ENCODE assay signal across 22 mouse cellular contexts in the genomic region with DNA sequence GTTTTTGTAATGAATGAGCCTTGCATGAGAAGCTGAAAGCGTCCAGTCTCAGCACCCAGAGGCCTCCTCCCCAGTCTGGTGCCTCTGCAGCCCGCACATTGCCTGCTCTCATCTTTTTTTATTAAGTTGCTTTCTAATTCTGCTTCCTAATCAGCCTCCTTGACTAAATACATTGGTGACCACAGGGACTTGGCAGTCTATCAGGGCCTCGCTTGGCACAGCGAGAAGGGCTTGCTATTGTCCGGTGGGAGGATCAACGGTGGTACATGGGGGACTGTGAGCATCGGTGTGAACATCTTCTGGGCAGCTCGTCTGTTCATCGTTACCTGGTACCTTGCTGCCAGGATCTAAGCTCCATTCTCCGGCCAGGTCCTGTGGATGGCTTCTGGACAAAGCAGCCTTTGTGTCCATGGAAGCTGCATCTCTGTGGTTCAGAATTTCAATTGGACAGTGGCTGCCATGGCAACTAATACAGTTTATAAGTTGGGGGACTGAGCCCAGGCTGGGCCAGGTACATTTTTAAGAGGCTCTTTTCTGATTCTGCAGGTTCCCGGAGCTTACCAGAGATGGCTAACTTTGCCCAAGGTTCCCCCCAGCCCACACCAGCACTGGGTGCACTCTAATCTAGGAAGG. TPM values are rescaled to one million over a fixed set of nuclear protein-coding genes. Genes with fewer than 3 reads are reported as not detected.
DNase-seq lines count a peak whose midpoint lies in the region; ATAC-seq lines count a peak whose summit lies in the region.
"Had no signal": no experiment of that assay in that cellular context is flagged by ENCODE, and none has a peak within 500 bp of the region (broad histone marks: within the 10 kb centered on the region; RNA-seq: fewer than 3 reads in every experiment).

No protein-coding gene starts in this region.

- peaks cover 12% of the 10 kb centered on the region for H3K4me1 ChIP-seq in forebrain, embryonic 13.5 days
- H3K4me1 ChIP-seq in forebrain, embryonic 10.5 days = peaks cover 19% of the 10 kb centered on the region
- H3K4me1 ChIP-seq: neural tube, embryonic 12.5 days had no signal

- WGBS in forebrain, embryonic 13.5 days = 47% methylated on average over 11 of the region's 11 CpGs
- WGBS in forebrain, embryonic 10.5 days = 82% methylated on average over 11 of the region's 11 CpGs

- no peak for DNase-seq in forebrain, embryonic 10.5 days (ENCODE audit: extremely low spot score, low spot score)
- peak; percentile 6 for DNase-seq in layer of hippocampus, adult 9-11 months
- no peak for DNase-seq in layer of hippocampus, postnatal 25 days (ENCODE audit: extremely low spot score in 1 of 2, low spot score in 1 of 2)
- peak; percentile 28 for DNase-seq in right cerebral cortex, postnatal 4 days
- no peak for DNase-seq in right cerebral cortex, postnatal 25 days
- no peak for DNase-seq in adrenal gland, postnatal 36 days
- DNase-seq in embryo, embryonic 11 days = no peak
- DNase-seq: gastrocnemius, adult 2 months; heart, postnatal 4 days; kidney, adult 11 months; kidney, postnatal 10 days; lung, adult 2 months; lung, postnatal 4 days; thymus, postnatal 14 days had no signal

- no peak overlapping the region for H3K4me3 ChIP-seq in forebrain, embryonic 13.5 days
- no peak overlapping the region for H3K4me3 ChIP-seq in forebrain, embryonic 10.5 days
- H3K4me3 ChIP-seq: gastrocnemius, adult 2 months; limb, embryonic 10.5 days; midbrain, embryonic 12.5 days; neural tube, embryonic 12.5 days had no signal

- H3K4me2 ChIP-seq in forebrain, embryonic 13.5 days = no peak overlapping the region
- H3K4me2 ChIP-seq: liver, embryonic 11.5 days; midbrain, embryonic 12.5 days; neural tube, embryonic 12.5 days had no signal

- ATAC-seq in forebrain, embryonic 13.5 days = 0 out of 2 replicates have a peak, but pooled peaks have one; percentile 41
- ATAC-seq: Patski had no signal

- H3K27ac ChIP-seq in forebrain, embryonic 13.5 days = no peak overlapping the region
- H3K27ac ChIP-seq in forebrain, embryonic 10.5 days = no peak overlapping the region
- H3K27ac ChIP-seq: gastrocnemius, adult 2 months; limb, embryonic 10.5 days; midbrain, embryonic 12.5 days; neural tube, embryonic 12.5 days had no signal

- no peaks in the 10 kb centered on the region for H3K36me3 ChIP-seq in forebrain, embryonic 13.5 days (ENCODE audit: poor library complexity, severe bottlenecking)
- no peaks in the 10 kb centered on the region for H3K36me3 ChIP-seq in forebrain, embryonic 10.5 days (replicated peaks)
- H3K36me3 ChIP-seq: limb, embryonic 10.5 days; midbrain, embryonic 12.5 days; neural tube, embryonic 12.5 days had no signal

- H3K9me3 ChIP-seq in forebrain, embryonic 13.5 days (replicated peaks) = no peaks in the 10 kb centered on the region
- H3K9me3 ChIP-seq in forebrain, embryonic 10.5 days = no peaks in the 10 kb centered on the region
- H3K9me3 ChIP-seq: limb, embryonic 10.5 days; midbrain, embryonic 12.5 days; neural tube, embryonic 12.5 days had no signal

- no peak overlapping the region for H3K9ac ChIP-seq in forebrain, embryonic 13.5 days
- H3K9ac ChIP-seq: midbrain, embryonic 12.5 days; neural tube, embryonic 12.5 days had no signal

- H3K27me3 ChIP-seq in forebrain, embryonic 13.5 days = no peaks in the 10 kb centered on the region
- H3K27me3 ChIP-seq in forebrain, embryonic 10.5 days (ENCODE audit: poor library complexity, severe bottlenecking) = 0 out of 2 replicates have a peak, but pooled peaks cover 7% of the 10 kb centered on the region
- H3K27me3 ChIP-seq: midbrain, embryonic 12.5 days; neural tube, embryonic 12.5 days had no signal

RNA-seq across cellular contexts. Expression of a gene that starts 14.8 kb away (rescaled TPM):
- polyA plus RNA-seq in forebrain, embryonic 13.5 days (2015; fragmentation: Nextera tagmentation; extraction: Ambion mirVana) = 49.9 and 60.7 TPM in 2 replicates
- polyA plus RNA-seq in forebrain, embryonic 10.5 days (2016; fragmentation: Nextera tagmentation; extraction: Ambion mirVana) = 8.7 and 12.7 TPM in 2 replicates
- total RNA-seq in layer of hippocampus, postnatal 25 days (2021) = 10 to 100 TPM; 45.5 to 55.4 TPM
- 1 to 10 TPM in 1 of 2 experiments, under 1 TPM in 1; 0.26 to 2.2 TPM for total RNA-seq in adrenal gland, postnatal 36 days (2021)
- total RNA-seq: gastrocnemius, adult 2 months; granulocyte monocyte progenitor cell, adult 5-6 weeks had no signal
- polyA plus RNA-seq: C2C12; lung, adult 2 months; Patski had no signal

RNA-seq across cellular contexts. Expression of a gene that starts 32.6 kb away (rescaled TPM):
- polyA plus RNA-seq in forebrain, embryonic 13.5 days (2015; fragmentation: Nextera tagmentation; extraction: Ambion mirVana) = 10.2 and 12.7 TPM in 2 replicates
- 11.2 and 11.9 TPM in 2 replicates for polyA plus RNA-seq in forebrain, embryonic 10.5 days (2016; fragmentation: Nextera tagmentation; extraction: Ambion mirVana)
- 1 to 10 TPM; 5.7 to 6.1 TPM for total RNA-seq in layer of hippocampus, postnatal 25 days (2021)
- total RNA-seq in adrenal gland, postnatal 36 days (2021) = 10 to 100 TPM in 1 of 2 experiments, 1 to 10 TPM in 1; 9.8 to 11.6 TPM

Comparison
In these comparisons a context has a peak if more than half of its experiments do, and no peak if none do; other contexts are left out.
1. DNase-seq: peak in layer of hippocampus, adult 9-11 months (single experiment) and right cerebral cortex, postnatal 4 days (single experiment); none in forebrain, embryonic 10.5 days (single experiment), layer of hippocampus, postnatal 25 days (0 of 2), right cerebral cortex, postnatal 25 days (single experiment), adrenal gland, postnatal 36 days (0 of 2) and embryo, embryonic 11 days (single experiment).
2. RNA of a gene that starts 14.8 kb away (total RNA-seq): 45.5 to 55.4 TPM in layer of hippocampus, postnatal 25 days; 0.26 to 2.2 TPM in adrenal gland, postnatal 36 days; every median in the first group is over 10 times any median in the second.